Mouse (Mus musculus) embryo, embryonic 11 days (tissue): Measurements from ENCODE around the gene Btbd3.

Experiments
- DNase-seq: peaks from one replicate; pipeline ENCODE4 v3.0.0-alpha.2; 2015

Gene Btbd3

GRCm38 (mm10) chr2:138551516-138551915 lies 295.2 kb downstream of the Btbd3 start:
- no peak for DNase-seq

GRCm38 (mm10) chr2:138555106-138555862 lies 298.9 kb downstream of the Btbd3 start:
- DNase-seq = no peak

- DNase-seq = no peak
Measured at GRCm38 (mm10) chr2:138585930-138586329, 329.6 kb downstream of the Btbd3 start.

GRCm38 (mm10) chr2:138587335-138587734 lies 331.0 kb downstream of the Btbd3 start:
- DNase-seq = no peak

GRCm38 (mm10) chr2:138587795-138588545 lies 331.6 kb downstream of the Btbd3 start:
- no peak for DNase-seq

- DNase-seq = no peak
Measured at GRCm38 (mm10) chr2:138589105-138589504, 332.7 kb downstream of the Btbd3 start.

GRCm38 (mm10) chr2:138590307-138590706 lies 333.9 kb downstream of the Btbd3 start:
- DNase-seq = no peak

GRCm38 (mm10) chr2:138612361-138612760 lies 356.0 kb downstream of the Btbd3 start:
- DNase-seq = no peak

GRCm38 (mm10) chr2:138617501-138617900 lies 361.1 kb downstream of the Btbd3 start:
- DNase-seq = no peak
